Mouse (Mus musculus): ENCODE results near the gene Clybl. TPM values are rescaled to one million over a fixed set of nuclear protein-coding genes. Genes with fewer than 3 reads are reported as not detected.
A peak's percentile ranks its signal among the peaks of the same experiment; 100 is the strongest.

The Clybl gene
- polyA plus RNA-seq, 1 experiment: 2.0 TPM

- H3K36me3 ChIP-seq (ENCODE audit: control insufficient read depth, insufficient read depth, low read length): no peaks in the 10 kb centered on the region
- peaks cover 4% of the 10 kb centered on the region for H3K4me1 ChIP-seq (ENCODE audit: control insufficient read depth, insufficient read depth, low read length)
- H3K4me3 ChIP-seq (ENCODE audit: control insufficient read depth, low read depth, low read length): peak overlapping the region; percentile 54
- H3K27me3 ChIP-seq (ENCODE audit: control insufficient read depth, insufficient read depth, low read length): no peaks in the 10 kb centered on the region; the same call in none of the 2 replicates
- TF ChIP-seq CTCF (IDR thresholded peaks at IDR 0.05; ENCODE audit: control insufficient read depth, insufficient read depth, insufficient replicate concordance, low read depth, low read length) (no peak), POLR2A (IDR thresholded peaks at IDR 0.05; ENCODE audit: control insufficient read depth, low read depth, low read length) (no peak)
- no peak overlapping the region for H3K27ac ChIP-seq (ENCODE audit: control insufficient read depth, insufficient read depth, low read depth, low read length)
These were observed 225.2 kb downstream of the Clybl start for GRCm38 (mm10) chr14:122406541-122407219.

- no peaks in the 10 kb centered on the region for H3K36me3 ChIP-seq (ENCODE audit: control insufficient read depth, insufficient read depth, low read length)
- H3K27ac ChIP-seq (ENCODE audit: control insufficient read depth, insufficient read depth, low read depth, low read length): no peak overlapping the region
- no peaks in the 10 kb centered on the region for H3K4me1 ChIP-seq (ENCODE audit: control insufficient read depth, insufficient read depth, low read length)
- no peak overlapping the region for H3K4me3 ChIP-seq (ENCODE audit: control insufficient read depth, low read depth, low read length)
- TF ChIP-seq CTCF (IDR thresholded peaks at IDR 0.05; ENCODE audit: control insufficient read depth, insufficient read depth, insufficient replicate concordance, low read depth, low read length) (no peak), POLR2A (IDR thresholded peaks at IDR 0.05; ENCODE audit: control insufficient read depth, low read depth, low read length) (no peak)
- no peaks in the 10 kb centered on the region for H3K27me3 ChIP-seq (ENCODE audit: control insufficient read depth, insufficient read depth, low read length)
These were observed 231.5 kb downstream of the Clybl start for GRCm38 (mm10) chr14:122412841-122413541.

GRCm38 (mm10) chr14:122413542-122413928 is 232.0 kb downstream of the Clybl start:
- Histone ChIP-seq H3K27ac (ENCODE audit: control insufficient read depth, insufficient read depth, low read depth, low read length) (no peak overlapping the region), H3K4me3 (ENCODE audit: control insufficient read depth, low read depth, low read length) (no peak overlapping the region), H3K27me3 (ENCODE audit: control insufficient read depth, insufficient read depth, low read length) (no peaks in the 10 kb centered on the region), H3K4me1 (ENCODE audit: control insufficient read depth, insufficient read depth, low read length) (no peaks in the 10 kb centered on the region), H3K36me3 (ENCODE audit: control insufficient read depth, insufficient read depth, low read length) (no peaks in the 10 kb centered on the region)
- TF ChIP-seq CTCF (IDR thresholded peaks at IDR 0.05; ENCODE audit: control insufficient read depth, insufficient read depth, insufficient replicate concordance, low read depth, low read length) (no peak), POLR2A (IDR thresholded peaks at IDR 0.05; ENCODE audit: control insufficient read depth, low read depth, low read length) (no peak)

GRCm38 (mm10) chr14:122414786-122415185 is 233.3 kb downstream of the Clybl start:
- H3K27ac ChIP-seq (ENCODE audit: control insufficient read depth, insufficient read depth, low read depth, low read length): no peak overlapping the region
- no peak overlapping the region for H3K4me3 ChIP-seq (ENCODE audit: control insufficient read depth, low read depth, low read length)
- H3K27me3 ChIP-seq (ENCODE audit: control insufficient read depth, insufficient read depth, low read length): no peaks in the 10 kb centered on the region
- no peaks in the 10 kb centered on the region for H3K4me1 ChIP-seq (ENCODE audit: control insufficient read depth, insufficient read depth, low read length)
- no peaks in the 10 kb centered on the region for H3K36me3 ChIP-seq (ENCODE audit: control insufficient read depth, insufficient read depth, low read length)
- no peak for TF ChIP-seq POLR2A (IDR thresholded peaks at IDR 0.05; ENCODE audit: control insufficient read depth, low read depth, low read length)
- no peak for TF ChIP-seq CTCF (IDR thresholded peaks at IDR 0.05; ENCODE audit: control insufficient read depth, insufficient read depth, insufficient replicate concordance, low read depth, low read length)

- H3K27ac ChIP-seq (ENCODE audit: control insufficient read depth, insufficient read depth, low read depth, low read length): no peak overlapping the region
- TF ChIP-seq POLR2A (IDR thresholded peaks at IDR 0.05; ENCODE audit: control insufficient read depth, low read depth, low read length) (no peak), CTCF (IDR thresholded peaks at IDR 0.05; ENCODE audit: control insufficient read depth, insufficient read depth, insufficient replicate concordance, low read depth, low read length) (no peak)
- H3K4me3 ChIP-seq (ENCODE audit: control insufficient read depth, low read depth, low read length): no peak overlapping the region
- no peaks in the 10 kb centered on the region for H3K36me3 ChIP-seq (ENCODE audit: control insufficient read depth, insufficient read depth, low read length)
- no peaks in the 10 kb centered on the region for H3K4me1 ChIP-seq (ENCODE audit: control insufficient read depth, insufficient read depth, low read length)
- no peaks in the 10 kb centered on the region for H3K27me3 ChIP-seq (ENCODE audit: control insufficient read depth, insufficient read depth, low read length)
These were observed 234.8 kb downstream of the Clybl start for GRCm38 (mm10) chr14:122416166-122416771.

GRCm38 (mm10) chr14:122424441-122424840 is 242.9 kb downstream of the Clybl start:
- H3K27me3 ChIP-seq (ENCODE audit: control insufficient read depth, insufficient read depth, low read length): no peaks in the 10 kb centered on the region
- TF ChIP-seq POLR2A (IDR thresholded peaks at IDR 0.05; ENCODE audit: control insufficient read depth, low read depth, low read length) (no peak), CTCF (IDR thresholded peaks at IDR 0.05; ENCODE audit: control insufficient read depth, insufficient read depth, insufficient replicate concordance, low read depth, low read length) (no peak)
- no peak overlapping the region for H3K27ac ChIP-seq (ENCODE audit: control insufficient read depth, insufficient read depth, low read depth, low read length)
- H3K4me3 ChIP-seq (ENCODE audit: control insufficient read depth, low read depth, low read length): no peak overlapping the region
- no peaks in the 10 kb centered on the region for H3K36me3 ChIP-seq (ENCODE audit: control insufficient read depth, insufficient read depth, low read length)
- H3K4me1 ChIP-seq (ENCODE audit: control insufficient read depth, insufficient read depth, low read length): no peaks in the 10 kb centered on the region; the same call in 1 of the 2 replicates

GRCm38 (mm10) chr14:122426529-122427203 is 245.2 kb downstream of the Clybl start:
- Histone ChIP-seq H3K4me3 (ENCODE audit: control insufficient read depth, low read depth, low read length) (no peak overlapping the region), H3K27ac (ENCODE audit: control insufficient read depth, insufficient read depth, low read depth, low read length) (no peak overlapping the region)
- TF ChIP-seq CTCF (IDR thresholded peaks at IDR 0.05; ENCODE audit: control insufficient read depth, insufficient read depth, insufficient replicate concordance, low read depth, low read length) (no peak), POLR2A (IDR thresholded peaks at IDR 0.05; ENCODE audit: control insufficient read depth, low read depth, low read length) (no peak)

More at GRCm38 (mm10) chr14:122426529-122427203, 245.2 kb downstream of the Clybl start:
- H3K4me1 ChIP-seq (ENCODE audit: control insufficient read depth, insufficient read depth, low read length): no peaks in the 10 kb centered on the region; the same call in 1 of the 2 replicates
- H3K36me3 ChIP-seq (ENCODE audit: control insufficient read depth, insufficient read depth, low read length): no peaks in the 10 kb centered on the region
- no peaks in the 10 kb centered on the region for H3K27me3 ChIP-seq (ENCODE audit: control insufficient read depth, insufficient read depth, low read length)

All from testis, adult 2 months (tissue).